Mouse (Mus musculus): ENCODE data around the gene Slc22a1.

Gene Slc22a1

GRCm38 (mm10) chr17:12641087-12641486 is 34.5 kb downstream of the Slc22a1 start:
- DNase-seq (ENCODE audit: extremely low read depth, insufficient read length, low spot score) = no peak

- DNase-seq (ENCODE audit: extremely low read depth, insufficient read length, low spot score) = no peak
These were observed 36.0 kb downstream of the Slc22a1 start for GRCm38 (mm10) chr17:12639585-12639984.

- no peak for DNase-seq (ENCODE audit: extremely low read depth, insufficient read length, low spot score)
These were observed 40.8 kb downstream of the Slc22a1 start for GRCm38 (mm10) chr17:12634814-12635213.

- no peak for DNase-seq (ENCODE audit: extremely low read depth, insufficient read length, low spot score)
These were observed 43.6 kb downstream of the Slc22a1 start for GRCm38 (mm10) chr17:12631771-12632600.

- no peak for DNase-seq (ENCODE audit: extremely low read depth, insufficient read length, low spot score)
These were observed 44.5 kb downstream of the Slc22a1 start for GRCm38 (mm10) chr17:12630976-12631730.

GRCm38 (mm10) chr17:12627983-12628382 is 47.6 kb downstream of the Slc22a1 start:
- DNase-seq (ENCODE audit: extremely low read depth, insufficient read length, low spot score) = no peak

- no peak for DNase-seq (ENCODE audit: extremely low read depth, insufficient read length, low spot score)
These were observed 56.0 kb downstream of the Slc22a1 start for GRCm38 (mm10) chr17:12619641-12620040.

- no peak for DNase-seq (ENCODE audit: extremely low read depth, insufficient read length, low spot score)
These were observed 60.2 kb downstream of the Slc22a1 start for GRCm38 (mm10) chr17:12615429-12615828.

GRCm38 (mm10) chr17:12614511-12615385 is 60.9 kb downstream of the Slc22a1 start:
- DNase-seq (ENCODE audit: extremely low read depth, insufficient read length, low spot score) = no peak

- DNase-seq (ENCODE audit: extremely low read depth, insufficient read length, low spot score) = no peak
These were observed 68.4 kb downstream of the Slc22a1 start for GRCm38 (mm10) chr17:12607202-12607601.

GRCm38 (mm10) chr17:12606634-12607033 is 69.0 kb downstream of the Slc22a1 start:
- DNase-seq (ENCODE audit: extremely low read depth, insufficient read length, low spot score) = no peak
